Comparison of ENCODE assay signal across 29 mouse cellular contexts in genomic region chr9:87168051-87168450, GRCm38 (mm10). TPM values are rescaled to one million over a fixed set of nuclear protein-coding genes. Genes with fewer than 3 reads are reported as not detected.
"Had no signal": no experiment of that assay in that cellular context is flagged by ENCODE, and none has a peak within 500 bp of the region (broad histone marks: within the 10 kb centered on the region; RNA-seq: fewer than 3 reads in every experiment).

No protein-coding gene starts in this region.

- DNase-seq: gastrocnemius, postnatal 14 days; gastrocnemius, postnatal 36 days; heart, adult 11 months; heart, adult 2 months; heart, postnatal 14 days; heart, postnatal 36 days; kidney, adult 11 months; kidney, adult 2 months; kidney, adult 9 months; kidney, postnatal 14 days; kidney, postnatal 36 days; liver; liver, embryonic 13.5 days had no signal

- H3K27ac ChIP-seq: heart, adult 2 months; heart, embryonic 13.5 days; heart, embryonic 15.5 days; hindbrain, embryonic 13.5 days; hindbrain, embryonic 15.5 days; hindbrain, postnatal 0 days; kidney, embryonic 15.5 days; kidney, postnatal 0 days; layer of hippocampus, adult 2 months; left cerebral cortex, adult 2 months; limb, embryonic 10.5 days; limb, embryonic 12.5 days; liver, embryonic 13.5 days had no signal

- H3K4me2 ChIP-seq: heart, embryonic 11.5 days; heart, embryonic 13.5 days; heart, embryonic 15.5 days; hindbrain, embryonic 13.5 days; hindbrain, embryonic 15.5 days; kidney, embryonic 15.5 days; limb, embryonic 12.5 days; liver, embryonic 11.5 days; liver, embryonic 13.5 days had no signal

- H3K9ac ChIP-seq: heart, embryonic 13.5 days; heart, embryonic 15.5 days; hindbrain, embryonic 13.5 days; hindbrain, embryonic 15.5 days; kidney, embryonic 15.5 days; limb, embryonic 12.5 days; liver, embryonic 13.5 days had no signal

- ATAC-seq: intestine, embryonic 16.5 days had no signal

- H3K27me3 ChIP-seq: heart, embryonic 13.5 days; heart, embryonic 15.5 days; hindbrain, embryonic 13.5 days; hindbrain, embryonic 15.5 days; kidney, embryonic 15.5 days; limb, embryonic 12.5 days; liver, embryonic 13.5 days had no signal

- H3K36me3 ChIP-seq: heart, embryonic 13.5 days; heart, embryonic 15.5 days; hindbrain, embryonic 13.5 days; hindbrain, embryonic 15.5 days; kidney, embryonic 15.5 days; limb, embryonic 10.5 days; limb, embryonic 12.5 days; liver, embryonic 13.5 days had no signal

- H3K9me3 ChIP-seq: heart, embryonic 13.5 days; heart, embryonic 15.5 days; hindbrain, embryonic 13.5 days; hindbrain, embryonic 15.5 days; kidney, embryonic 15.5 days; limb, embryonic 10.5 days; limb, embryonic 12.5 days; liver, embryonic 13.5 days had no signal

- H3K4me3 ChIP-seq: heart, adult 2 months; heart, embryonic 13.5 days; heart, embryonic 15.5 days; hindbrain, embryonic 13.5 days; hindbrain, embryonic 15.5 days; kidney, embryonic 15.5 days; layer of hippocampus, adult 2 months; left cerebral cortex, adult 2 months; limb, embryonic 10.5 days; limb, embryonic 12.5 days; liver, embryonic 13.5 days had no signal

- H3K4me1 ChIP-seq: heart, embryonic 13.5 days; heart, embryonic 15.5 days; hindbrain, embryonic 13.5 days; kidney, embryonic 15.5 days; limb, embryonic 10.5 days; limb, embryonic 12.5 days; liver, embryonic 13.5 days had no signal

RNA-seq across cellular contexts. Expression of gene Mrap2, which starts 23.9 kb away (rescaled TPM):
- total RNA-seq: hematopoietic stem cell, adult 5-6 weeks had no signal
- polyA plus RNA-seq: heart, embryonic 11.5 days; heart, embryonic 13.5 days; heart, embryonic 15.5 days; heart, postnatal 0 days; liver, embryonic 11.5 days; liver, embryonic 13.5 days had no signal
